Mouse (Mus musculus) forebrain, postnatal 0 days (tissue): ENCODE results near the gene Apba1. TPM values are rescaled to one million over a fixed set of nuclear protein-coding genes. Genes with fewer than 3 reads are reported as not detected.
A peak's percentile ranks its signal among the peaks of the same experiment; 100 is the strongest.

Experiments
- ATAC-seq: fragments of 200-750 bp; cut with Nextera tagmentation; 2 replicates; pipeline ENCODE4 v1.8.0; 2017; ENCODE audit warnings: mild to moderate bottlenecking, moderate library complexity
- DNase-seq: peaks from one replicate; pipeline ENCODE4 v3.0.0-alpha.2; 2015
- H3K27ac ChIP-seq: fragments of 300-500 bp; sonication (generic); 2 replicates; pipeline ENCODE4 v1.5.1; 2014; ENCODE audit warnings: low read depth, mild to moderate bottlenecking, antibody characterized with exemption, low read length, moderate library complexity, mixed read lengths
- H3K27me3 ChIP-seq: fragments of 300-500 bp; sonication (generic); 2 replicates; pipeline ENCODE4 v1.6.1; 2014; ENCODE audit warnings: mild to moderate bottlenecking, low read length, mixed read lengths; ENCODE audit not compliant: insufficient read depth
- H3K36me3 ChIP-seq: fragments of 300-500 bp; sonication (generic); 2 replicates; pipeline ENCODE4 v1.6.1; 2014; ENCODE audit warnings: mild to moderate bottlenecking, moderate library complexity; ENCODE audit not compliant: insufficient read depth
- H3K4me1 ChIP-seq: fragments of 300-500 bp; sonication (generic); 2 replicates; pipeline ENCODE4 v1.6.1; 2014; ENCODE audit warnings: antibody characterized with exemption; ENCODE audit not compliant: insufficient read depth
- H3K4me2 ChIP-seq: fragments of 300-500 bp; sonication (generic); 2 replicates; pipeline ENCODE4 v1.6.1; 2014; ENCODE audit warnings: low read depth, mild to moderate bottlenecking, moderate library complexity
- H3K4me3 ChIP-seq: fragments of 300-500 bp; sonication (generic); 2 replicates; pipeline ENCODE4 v1.5.1; 2014; ENCODE audit warnings: low read depth, low read length, mixed read lengths
- H3K9ac ChIP-seq: fragments of 300-500 bp; sonication (generic); 2 replicates; pipeline ENCODE4 v1.6.1; 2014; ENCODE audit warnings: mild to moderate bottlenecking
- H3K9me3 ChIP-seq: fragments of 300-500 bp; sonication (generic); 2 replicates; pipeline ENCODE4 v1.6.1; 2016; ENCODE audit warnings: low read length
- CTCF ChIP-seq: sonication (generic); IDR thresholded peaks from 2 replicates; pipeline ENCODE4 v1.5.1; 2016; ENCODE audit warnings: antibody characterized with exemption, control low read depth, low read depth
- WGBS: fragments of 180-500 bp; shearing (Covaris S2); extraction: QIAGEN DNeasy Blood & Tissue Kit; methylation state at CpG from one replicate; pipeline ENCODE4 v1.1.7; 2014; 5-methylcytosine and 5-hydroxymethylcytosine counted together
- polyA plus RNA-seq: library from polyadenylated mRNA; unstranded; fragments of >200 nt; fragmentation: Nextera tagmentation; extraction: Ambion mirVana; gene quantifications from 2 replicates; pipeline ENCODE4 v1.2.1, GENCODE M21; 2015
- total RNA-seq: library from RNA; depleted of rRNA; stranded (reverse); fragments of >200 nt; gene quantifications from 2 replicates; pipeline ENCODE4 v1.2.3, GENCODE M21; 2014

The Apba1 gene
- total and polyA plus RNA-seq, 2 experiments from 2014 or later: 10.8 to 95.2 TPM

GRCm38 (mm10) chr19:23946751-23947150 lies 188.1 kb downstream of the Apba1 start:
- Histone ChIP-seq H3K27me3 (no peaks in the 10 kb centered on the region), H3K4me3 (no peak overlapping the region), H3K4me2 (no peak overlapping the region), H3K36me3 (peaks cover 59% of the 10 kb centered on the region), H3K9me3 (no peaks in the 10 kb centered on the region), H3K27ac (no peak overlapping the region), H3K4me1 (no peaks in the 10 kb centered on the region), H3K9ac (no peak overlapping the region)
- WGBS: 83% methylated on average over 4 of the region's 4 CpGs
- DNase-seq (no peak), ATAC-seq (no peak)
- no peak for TF ChIP-seq CTCF

GRCm38 (mm10) chr19:23947871-23948270 lies 189.2 kb downstream of the Apba1 start:
- H3K9ac ChIP-seq: no peak overlapping the region

GRCm38 (mm10) chr19:23948301-23949000 lies 189.8 kb downstream of the Apba1 start:
- H3K9ac ChIP-seq: no peak overlapping the region
- H3K27ac ChIP-seq: no peak overlapping the region
- DNase-seq (no peak), ATAC-seq (no peak)
- H3K4me3 ChIP-seq: no peak overlapping the region
- H3K36me3 ChIP-seq: peaks cover 45% of the 10 kb centered on the region
- H3K4me1 ChIP-seq: no peaks in the 10 kb centered on the region
- TF ChIP-seq CTCF: no peak
- H3K9me3 ChIP-seq: no peaks in the 10 kb centered on the region
- 22% methylated on average over 12 of the region's 12 CpGs for WGBS
- H3K4me2 ChIP-seq: no peak overlapping the region
- H3K27me3 ChIP-seq: no peaks in the 10 kb centered on the region

More at GRCm38 (mm10) chr19:23947871-23948270, 189.2 kb downstream of the Apba1 start:
- no peak for TF ChIP-seq CTCF
- Histone ChIP-seq H3K27me3 (no peaks in the 10 kb centered on the region), H3K4me2 (no peak overlapping the region), H3K4me3 (no peak overlapping the region), H3K27ac (no peak overlapping the region), H3K9me3 (no peaks in the 10 kb centered on the region), H3K36me3 (peaks cover 51% of the 10 kb centered on the region), H3K4me1 (no peaks in the 10 kb centered on the region)
- DNase-seq: no peak
- 22% methylated on average over 4 of the region's 4 CpGs for WGBS
- no peak for ATAC-seq

- Histone ChIP-seq H3K36me3 (no peaks in the 10 kb centered on the region), H3K9ac (no peak overlapping the region), H3K27ac (no peak overlapping the region), H3K4me2 (no peak overlapping the region), H3K4me3 (no peak overlapping the region), H3K9me3 (no peaks in the 10 kb centered on the region), H3K4me1 (no peaks in the 10 kb centered on the region), H3K27me3 (no peaks in the 10 kb centered on the region)
- WGBS: 94% methylated on average over 8 of the region's 8 CpGs
- no peak for ATAC-seq
- no peak for DNase-seq
- TF ChIP-seq CTCF: no peak
These were observed 196.8 kb downstream of the Apba1 start for GRCm38 (mm10) chr19:23955461-23955860.

DNA sequence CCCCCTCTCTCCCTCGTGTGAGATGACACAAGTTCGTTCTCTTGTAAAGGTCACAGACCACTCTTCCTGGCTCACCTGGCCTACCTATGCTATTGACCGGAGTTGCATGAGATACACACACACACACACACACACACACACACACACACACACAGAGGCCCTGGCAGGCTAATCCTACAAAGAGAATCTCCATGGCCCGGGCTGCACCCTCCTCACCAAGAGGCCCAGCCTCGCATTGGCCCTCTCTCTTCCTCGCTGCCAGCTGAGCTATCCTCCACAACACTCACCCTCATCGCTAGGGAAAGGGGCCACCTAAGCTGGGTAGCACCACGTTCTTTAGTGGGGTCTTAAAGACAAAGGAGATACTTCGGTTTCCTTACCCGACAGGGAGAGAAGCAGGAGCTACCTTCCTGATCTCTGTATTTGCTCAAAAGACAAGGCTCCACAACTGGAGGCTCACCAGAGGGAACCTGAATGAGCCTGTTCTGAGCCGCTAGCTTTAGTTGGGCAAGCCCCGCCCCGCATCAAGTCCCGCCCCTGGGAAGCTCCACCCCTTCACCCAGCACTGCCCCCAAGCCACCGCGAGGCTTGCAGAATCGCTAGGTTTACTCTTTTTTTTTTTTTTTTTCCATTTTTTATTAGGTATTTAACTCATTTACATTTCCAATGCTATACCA lies 197.8 kb downstream of the Apba1 start:
- TF ChIP-seq CTCF: no peak
- DNase-seq (no peak), ATAC-seq (no peak)
- Histone ChIP-seq H3K27ac (no peak overlapping the region), H3K4me2 (no peak overlapping the region), H3K9me3 (no peaks in the 10 kb centered on the region), H3K4me1 (no peaks in the 10 kb centered on the region), H3K9ac (no peak overlapping the region), H3K4me3 (no peak overlapping the region), H3K27me3 (no peaks in the 10 kb centered on the region), H3K36me3 (no peaks in the 10 kb centered on the region)
- WGBS: 76% methylated on average over 17 of the region's 17 CpGs

DNA sequence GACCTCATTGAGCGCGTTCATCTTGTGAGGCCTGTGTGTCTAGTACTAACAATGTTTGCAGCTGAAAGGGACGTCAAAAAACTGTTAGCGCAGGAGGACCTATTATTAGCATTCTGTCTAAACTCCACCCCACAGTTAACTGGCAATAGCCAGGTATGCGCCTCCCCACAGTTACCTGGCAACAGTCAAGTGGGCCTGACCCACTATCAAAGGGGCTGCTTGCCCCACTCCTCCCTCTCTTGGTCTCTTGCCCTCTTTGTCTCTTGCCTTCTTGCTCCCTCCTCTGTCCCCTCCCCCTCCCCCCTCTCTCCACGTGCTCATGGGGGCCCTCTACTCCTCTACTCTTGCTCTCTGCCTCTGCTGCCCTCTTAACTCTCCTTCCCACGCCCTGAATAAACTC lies 198.9 kb downstream of the Apba1 start:
- Histone ChIP-seq H3K4me1 (no peaks in the 10 kb centered on the region), H3K27ac (no peak overlapping the region), H3K9ac (no peak overlapping the region), H3K36me3 (no peaks in the 10 kb centered on the region), H3K4me2 (no peak overlapping the region), H3K4me3 (no peak overlapping the region), H3K27me3 (no peaks in the 10 kb centered on the region), H3K9me3 (no peaks in the 10 kb centered on the region)
- DNase-seq: no peak
- no peak for TF ChIP-seq CTCF
- 74% methylated on average over 7 of the region's 7 CpGs for WGBS
- no peak for ATAC-seq

- 32% methylated on average over 6 of the region's 6 CpGs for WGBS
- peak; percentile 69 for TF ChIP-seq CTCF
- Histone ChIP-seq H3K36me3 (no peaks in the 10 kb centered on the region), H3K27me3 (no peaks in the 10 kb centered on the region), H3K4me2 (no peak overlapping the region), H3K4me1 (no peaks in the 10 kb centered on the region), H3K9me3 (no peaks in the 10 kb centered on the region), H3K4me3 (no peak overlapping the region), H3K27ac (no peak overlapping the region), H3K9ac (no peak overlapping the region)
- DNase-seq: peak; percentile 67
- 0 out of 2 replicates have a peak, but pooled peaks have one; percentile 4 for ATAC-seq
These were observed 200.2 kb downstream of the Apba1 start for GRCm38 (mm10) chr19:23958925-23959324.
